Mouse (Mus musculus): ENCODE measurements around the gene Vmn1r130. TPM values are rescaled to one million over a fixed set of nuclear protein-coding genes. Genes with fewer than 3 reads are reported as not detected.
"Not testable (repeated sequence)": the region's sequence is repeated elsewhere in the genome, so short reads cannot be mapped to it uniquely, and the experiment has no call there.

Gene Vmn1r130
- not detected in 2 replicates for polyA plus RNA-seq (2012; rRNA removed)

DNA sequence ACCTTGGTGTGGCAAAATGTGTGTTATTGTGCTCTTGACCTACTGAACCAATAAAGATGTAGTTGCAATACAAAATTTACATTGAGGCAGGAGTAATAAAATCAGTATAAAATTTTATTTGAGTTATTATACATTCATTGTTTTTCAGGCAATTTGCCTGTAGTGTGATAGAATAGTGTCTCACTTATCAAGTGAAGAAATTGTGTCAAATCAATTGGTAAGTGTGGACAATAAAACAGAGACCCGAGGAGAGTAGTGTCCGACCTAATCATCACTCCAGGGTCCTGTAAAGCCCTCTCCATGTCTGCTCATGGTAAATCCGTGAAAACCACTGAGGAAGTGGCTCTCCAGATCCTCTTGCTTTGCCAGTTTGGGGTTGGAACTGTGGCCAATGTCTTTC, at the start of gene Vmn1r130:
Vmn1r130 (plus strand) TSS at position 301 of the 400 bp plus-strand sequence.
- WGBS: no CpG with 5 or more reads among the region's 3 CpGs
- not testable (repeated sequence) for DNase-seq; H3K4me1 ChIP-seq (ENCODE audit: control insufficient read depth, insufficient read depth, low read length); H3K27ac ChIP-seq (ENCODE audit: insufficient read depth, low read length); H3K4me3 ChIP-seq (replicated peaks; ENCODE audit: insufficient read depth, low read depth, low read length); H3K27me3 ChIP-seq (ENCODE audit: control insufficient read depth, insufficient read depth, low read length)

GRCm38 (mm10) chr7:21545990-21546389, 34.4 kb downstream of the Vmn1r130 start, which contains the start of gene Vmn1r131:
Vmn1r131 (minus strand) TSS chr7:21546090.
- DNase-seq; H3K4me3 ChIP-seq (replicated peaks; ENCODE audit: insufficient read depth, low read depth, low read length); H3K4me1 ChIP-seq (ENCODE audit: control insufficient read depth, insufficient read depth, low read length); H3K27me3 ChIP-seq (ENCODE audit: control insufficient read depth, insufficient read depth, low read length); H3K27ac ChIP-seq (ENCODE audit: insufficient read depth, low read length): not testable (repeated sequence)
- whole genome bisulfite sequencing: no CpG with 5 or more reads among the region's 2 CpGs

Other genes starting within 250 kb of the Vmn1r130 start
- gene Vmn1r125, start 239.6 kb upstream of the Vmn1r130 start, polyA plus RNA-seq (2012; rRNA removed): not detected in 2 replicates
- not detected in 2 replicates for gene Vmn1r126, start 210.3 kb upstream of the Vmn1r130 start, polyA plus RNA-seq (2012; rRNA removed)
- gene Vmn1r127, start 191.9 kb upstream of the Vmn1r130 start, polyA plus RNA-seq (2012; rRNA removed): not detected in 2 replicates
- gene Vmn1r128, start 162.4 kb upstream of the Vmn1r130 start, polyA plus RNA-seq (2012; rRNA removed): not detected in 2 replicates
- gene Vmn1r129, start 150.5 kb upstream of the Vmn1r130 start, polyA plus RNA-seq (2012; rRNA removed): not detected in 2 replicates
- gene Gm6882, start 79.0 kb upstream of the Vmn1r130 start, polyA plus RNA-seq (2012; rRNA removed): not detected in 2 replicates
- gene Vmn1r131, start 34.3 kb downstream of the Vmn1r130 start, polyA plus RNA-seq (2012; rRNA removed): not detected in 2 replicates
- not detected in 2 replicates for gene Vmn1r132, start 102.3 kb downstream of the Vmn1r130 start, polyA plus RNA-seq (2012; rRNA removed)
- not detected in 2 replicates for gene Gm4175, start 249.7 kb downstream of the Vmn1r130 start, polyA plus RNA-seq (2012; rRNA removed)